Mouse (Mus musculus) small intestine, adult 2 months (tissue): ENCODE results near the gene Supt20.

Source experiments
- CTCF ChIP-seq: fragments of 200-500 bp; IDR thresholded peaks from 2 replicates; pipeline ENCODE4 v1.5.1; 2012; ENCODE audit warnings: low read depth, mild to moderate bottlenecking, control low read depth, inconsistent platforms, low read length, moderate library complexity, mixed read lengths; ENCODE audit not compliant: insufficient replicate concordance, insufficient read length; ENCODE audit errors: extremely low read depth
- POLR2A ChIP-seq: fragments of 200-500 bp; IDR thresholded peaks from 2 replicates; pipeline ENCODE4 v1.6.1; 2012; ENCODE audit warnings: low read depth, mild to moderate bottlenecking, control low read depth, inconsistent platforms, low read length, moderate library complexity

- TF ChIP-seq POLR2A = no peak
- TF ChIP-seq CTCF = no peak
Measured at GRCm38 (mm10) chr3:54753411-54753810, 60.8 kb downstream of the Supt20 start.
